In genomic region chr9:106171346-106172158, GRCm38 (mm10) we compare ENCODE assay signal across 8 mouse cellular contexts. TPM values are rescaled to one million over a fixed set of nuclear protein-coding genes. Genes with fewer than 3 reads are reported as not detected.
DNase-seq lines count a peak whose midpoint lies in the region; ATAC-seq and TF ChIP-seq lines count a peak whose summit lies in the region.

No protein-coding gene starts in this region.

- H3K9me3 ChIP-seq in G1E (replicated peaks), result no peaks in the 10 kb centered on the region
- no peaks in the 10 kb centered on the region for H3K9me3 ChIP-seq in forebrain, embryonic 15.5 days
- H3K9me3 ChIP-seq in neural tube, embryonic 15.5 days (replicated peaks), result no peaks in the 10 kb centered on the region

- ATAC-seq in G1E (ENCODE audit: extremely low read depth, insufficient number of reproducible peaks, low FRiP score, poor library complexity, severe bottlenecking), result no peak; the same call in 1 of the 2 replicates
- ATAC-seq in forebrain, embryonic 15.5 days (replicated peaks), result peak; percentile 69
- peak; percentile 70 for ATAC-seq in neural tube, embryonic 15.5 days (ENCODE audit: low FRiP score)

- H3K27me3 ChIP-seq in G1E (ENCODE audit: insufficient read depth, low read length), result no peaks in the 10 kb centered on the region
- H3K27me3 ChIP-seq in forebrain, embryonic 15.5 days, result no peaks in the 10 kb centered on the region
- no peaks in the 10 kb centered on the region for H3K27me3 ChIP-seq in neural tube, embryonic 15.5 days (replicated peaks)
- no peaks in the 10 kb centered on the region for H3K27me3 ChIP-seq in thymus, adult 2 months (ENCODE audit: control insufficient read depth, insufficient read depth, low read length)

- intact Hi-C loops in heart, postnatal 10 days (cut with DNase I), result loop anchor here (5.0 kb wide), 2 partner anchors 41 to 261 kb away; no protein-coding TSS in a partner anchor

- TF ChIP-seq CTCF in G1E (IDR thresholded peaks at IDR 0.05; ENCODE audit: low read depth, low read length), result no peak
- no peak for TF ChIP-seq CTCF in thymus, adult 2 months (IDR thresholded peaks at IDR 0.05; ENCODE audit: borderline replicate concordance, control insufficient read depth, extremely low read depth, insufficient read depth, low read length, poor library complexity)

- H3K4me2 ChIP-seq in forebrain, embryonic 15.5 days (replicated peaks), result peak overlapping the region; percentile 82
- peak overlapping the region; percentile 62 for H3K4me2 ChIP-seq in neural tube, embryonic 15.5 days

- H3K4me3 ChIP-seq in G1E (ENCODE audit: low read depth, low read length), result peak overlapping the region; percentile 88
- peak overlapping the region; percentile 94 for H3K4me3 ChIP-seq in forebrain, embryonic 15.5 days
- peak overlapping the region; percentile 97 for H3K4me3 ChIP-seq in neural tube, embryonic 15.5 days (replicated peaks)
- peak overlapping the region; percentile 86 for H3K4me3 ChIP-seq in thymus, adult 2 months (ENCODE audit: control insufficient read depth, insufficient read depth, low read length)

- peak overlapping the region; percentile 98 for H3K27ac ChIP-seq in forebrain, embryonic 15.5 days (replicated peaks)
- peak overlapping the region; percentile 99 for H3K27ac ChIP-seq in neural tube, embryonic 15.5 days (replicated peaks)
- peak overlapping the region; percentile 73 for H3K27ac ChIP-seq in thymus, adult 2 months (ENCODE audit: control insufficient read depth, insufficient read depth, low read length)

- peak; percentile 52 for DNase-seq in G1E (ENCODE audit: low spot score)
- DNase-seq in cerebellum, adult 18-20 months, result peak; percentile 85 to 91
- DNase-seq in heart, postnatal 10 days, result peak; percentile 83
- peak; percentile 88 to 93 for DNase-seq in kidney, postnatal 36 days
- DNase-seq in lung, adult 18-20 months, result peak; percentile 57 to 58
- peak; percentile 46 for DNase-seq in thymus, adult 2 months

- H3K4me1 ChIP-seq in G1E (ENCODE audit: insufficient read depth, low read depth, low read length), result peaks cover 43% of the 10 kb centered on the region
- H3K4me1 ChIP-seq in forebrain, embryonic 15.5 days, result peaks cover 46% of the 10 kb centered on the region
- peaks cover 48% of the 10 kb centered on the region for H3K4me1 ChIP-seq in neural tube, embryonic 15.5 days
- peaks cover 16% of the 10 kb centered on the region for H3K4me1 ChIP-seq in thymus, adult 2 months (replicated peaks; ENCODE audit: control insufficient read depth, insufficient read depth, low read length)

- TF ChIP-seq POLR2A in thymus, adult 2 months (IDR thresholded peaks at IDR 0.05; ENCODE audit: control insufficient read depth, extremely low read depth, insufficient read depth, low read length, poor library complexity), result 0 out of 2 replicates have a peak, but pooled peaks have one; percentile 18

- H3K36me3 ChIP-seq in G1E (replicated peaks), result peaks cover 25% of the 10 kb centered on the region
- 0 out of 2 replicates have a peak, but pooled peaks cover under 1% of the 10 kb centered on the region for H3K36me3 ChIP-seq in forebrain, embryonic 15.5 days
- H3K36me3 ChIP-seq in neural tube, embryonic 15.5 days, result peaks cover 2% of the 10 kb centered on the region; the same call in 1 of the 2 replicates
- H3K36me3 ChIP-seq in thymus, adult 2 months (ENCODE audit: control insufficient read depth, insufficient read depth, low read length), result peaks cover under 1% of the 10 kb centered on the region; the same call in 1 of the 2 replicates

- WGBS in forebrain, embryonic 15.5 days, result under 1% methylated on average over 30 of the region's 30 CpGs
- under 1% methylated on average over 30 of the region's 30 CpGs for WGBS in neural tube, embryonic 15.5 days
- under 1% methylated on average over 30 of the region's 30 CpGs for WGBS in thymus, adult 2 months

- peak overlapping the region; percentile 82 for H3K9ac ChIP-seq in forebrain, embryonic 15.5 days (replicated peaks)
- H3K9ac ChIP-seq in neural tube, embryonic 15.5 days (replicated peaks), result peak overlapping the region; percentile 95

RNA-seq across cellular contexts. Expression of gene Wdr82, which starts 0.8 kb away (rescaled TPM):
- total RNA-seq in G1E (2014; fragmentation: Nextera tagmentation), result 103 and 116 TPM in 2 replicates
- 92.0 and 95.4 TPM in 2 replicates for total RNA-seq in G1E (2017)
- 15.1 and 20.0 TPM in 2 replicates for polyA plus RNA-seq in G1E (2012)
- polyA plus RNA-seq in forebrain, embryonic 15.5 days (2015; fragmentation: Nextera tagmentation; extraction: Ambion mirVana), result 38.1 and 41.5 TPM in 2 replicates
- total RNA-seq in heart, postnatal 10 days (2021), result 10 to 100 TPM; 72.2 to 81.4 TPM
- polyA plus RNA-seq in neural tube, embryonic 15.5 days (2015; fragmentation: Nextera tagmentation; extraction: Ambion mirVana), result 28.6 and 32.1 TPM in 2 replicates
- polyA plus RNA-seq in thymus, adult 2 months (2012; rRNA removed), result 95.8 and 111 TPM in 2 replicates

RNA-seq across cellular contexts. Expression of gene Glyctk, which starts 13.6 kb away (rescaled TPM):
- 0.29 and 3.5 TPM in 2 replicates for total RNA-seq in G1E (2014; fragmentation: Nextera tagmentation)
- total RNA-seq in G1E (2017), result 1.2 TPM in 2 replicates
- 1.00 and 1.1 TPM in 2 replicates for polyA plus RNA-seq in G1E (2012)
- 2.9 and 3.2 TPM in 2 replicates for polyA plus RNA-seq in forebrain, embryonic 15.5 days (2015; fragmentation: Nextera tagmentation; extraction: Ambion mirVana)
- 1 to 10 TPM; 1.7 to 1.8 TPM for total RNA-seq in heart, postnatal 10 days (2021)
- polyA plus RNA-seq in neural tube, embryonic 15.5 days (2015; fragmentation: Nextera tagmentation; extraction: Ambion mirVana), result 2.3 and 2.7 TPM in 2 replicates
- polyA plus RNA-seq in thymus, adult 2 months (2012; rRNA removed), result 13.1 and 17.9 TPM in 2 replicates

RNA-seq across cellular contexts. Expression of gene Ppm1m, which starts 28.0 kb away (rescaled TPM):
- 6.7 and 9.4 TPM in 2 replicates for total RNA-seq in G1E (2014; fragmentation: Nextera tagmentation)
- total RNA-seq in G1E (2017), result 14.4 and 19.1 TPM in 2 replicates
- 18.5 and 20.9 TPM in 2 replicates for polyA plus RNA-seq in G1E (2012)
- 15.4 and 15.8 TPM in 2 replicates for polyA plus RNA-seq in forebrain, embryonic 15.5 days (2015; fragmentation: Nextera tagmentation; extraction: Ambion mirVana)
- total RNA-seq in heart, postnatal 10 days (2021), result 10 to 100 TPM; 15.4 to 19.5 TPM
- 16.9 and 20.5 TPM in 2 replicates for polyA plus RNA-seq in neural tube, embryonic 15.5 days (2015; fragmentation: Nextera tagmentation; extraction: Ambion mirVana)
- 53.9 and 58.6 TPM in 2 replicates for polyA plus RNA-seq in thymus, adult 2 months (2012; rRNA removed)

RNA-seq across cellular contexts. Expression of gene Twf2, which starts 31.4 kb away (rescaled TPM):
- total RNA-seq in G1E (2014; fragmentation: Nextera tagmentation), result 13.7 and 17.5 TPM in 2 replicates
- 35.7 and 51.5 TPM in 2 replicates for total RNA-seq in G1E (2017)
- 32.3 and 38.6 TPM in 2 replicates for polyA plus RNA-seq in G1E (2012)
- polyA plus RNA-seq in forebrain, embryonic 15.5 days (2015; fragmentation: Nextera tagmentation; extraction: Ambion mirVana), result 54.8 and 57.3 TPM in 2 replicates
- total RNA-seq in heart, postnatal 10 days (2021), result 100 to 1,000 TPM; 112 to 132 TPM
- polyA plus RNA-seq in neural tube, embryonic 15.5 days (2015; fragmentation: Nextera tagmentation; extraction: Ambion mirVana), result 48.1 and 58.2 TPM in 2 replicates
- 145 and 176 TPM in 2 replicates for polyA plus RNA-seq in thymus, adult 2 months (2012; rRNA removed)

RNA-seq across cellular contexts. Expression of gene Tlr9, which starts 50.8 kb away (rescaled TPM):
- total RNA-seq in G1E (2014; fragmentation: Nextera tagmentation) (not detected in 2 replicates), G1E (2017) (0.06 and 0.27 TPM in 2 replicates)
- not detected in 2 replicates for polyA plus RNA-seq in G1E (2012)
- polyA plus RNA-seq in forebrain, embryonic 15.5 days (2015; fragmentation: Nextera tagmentation; extraction: Ambion mirVana), result not detected in 2 replicates
- total RNA-seq in heart, postnatal 10 days (2021), result under 1 TPM; 0.72 to 0.79 TPM
- 0.05 TPM in 1 of 2 replicates, not detected in the other for polyA plus RNA-seq in neural tube, embryonic 15.5 days (2015; fragmentation: Nextera tagmentation; extraction: Ambion mirVana)
- 17.1 and 17.4 TPM in 2 replicates for polyA plus RNA-seq in thymus, adult 2 months (2012; rRNA removed)
